22 mouse cellular contexts compared by ENCODE assay signal in the genomic region with DNA sequence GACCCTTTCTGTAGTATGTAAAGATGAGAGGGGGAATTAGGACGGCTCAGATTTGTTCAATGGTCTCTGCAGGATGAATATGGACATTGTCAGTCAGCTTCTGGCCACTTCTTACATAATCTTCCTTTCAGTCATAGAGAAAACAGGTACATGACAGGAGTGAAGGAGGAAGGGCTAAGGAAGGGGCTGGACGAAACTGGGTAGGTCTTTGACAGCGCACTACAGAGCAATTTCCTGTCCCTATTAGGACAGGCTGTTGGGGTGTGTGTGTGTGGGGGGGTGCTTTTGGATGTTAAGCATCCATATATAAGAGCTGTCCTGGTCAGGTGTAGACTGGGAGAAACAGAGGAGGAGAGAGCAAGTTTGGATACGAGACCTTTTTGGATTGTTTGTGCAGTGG. TPM values are rescaled to one million over a fixed set of nuclear protein-coding genes. Genes with fewer than 3 reads are reported as not detected.
DNase-seq lines count a peak whose midpoint lies in the region; ATAC-seq lines count a peak whose summit lies in the region.
"Had no signal": no experiment of that assay in that cellular context is flagged by ENCODE, and none has a peak within 500 bp of the region (broad histone marks: within the 10 kb centered on the region; RNA-seq: fewer than 3 reads in every experiment).

No protein-coding gene starts in this region.

- peak; percentile 78 for ATAC-seq in megakaryocyte, adult 5-6 weeks (ENCODE audit: poor library complexity, severe bottlenecking)
- ATAC-seq: activated CD4-positive, CD25-positive, alpha-beta regulatory T cell, adult 4 months; CD4-positive, CD25-positive, alpha-beta regulatory T cell, adult 4 months; forebrain, embryonic 13.5 days; forebrain, embryonic 15.5 days; forebrain, postnatal 0 days; Patski had no signal

- DNase-seq in cerebellum, adult 9-10 months, result peak; percentile 13
- no peak for DNase-seq in cerebellum, postnatal 4 days (ENCODE audit: low spot score in 2 of 2)
- DNase-seq in heart, adult 9 months (ENCODE audit: low spot score in 2 of 2), result no peak
- DNase-seq in c-Kit-positive CD71-positive TER-119-positive erythroid progenitor cells, embryonic 14.5 days (ENCODE audit: low spot score), result no peak
- DNase-seq: adrenal gland, adult 8-10 months; adrenal gland, postnatal 14 days; adrenal gland, postnatal 36 days; B cell, adult 2 months; cerebellum, adult 11-12 months; cerebellum, adult 2 months; cerebellum, adult 9-11 months; cerebellum, postnatal 14 days; cerebellum, postnatal 36 days; forebrain, postnatal 0 days had no signal

RNA-seq across cellular contexts. Expression of a gene that starts 2.4 kb away (rescaled TPM):
- 116 and 125 TPM in 2 replicates for total RNA-seq in megakaryocyte, adult 5-6 weeks (2015)
- total RNA-seq in megakaryocyte, adult 5-6 weeks (2017), result 94.6 and 136 TPM in 2 replicates

RNA-seq across cellular contexts. Expression of a gene that starts 10.8 kb away (rescaled TPM):
- 34.2 and 47.8 TPM in 2 replicates for total RNA-seq in megakaryocyte, adult 5-6 weeks (2015)
- 69.4 and 73.9 TPM in 2 replicates for total RNA-seq in megakaryocyte, adult 5-6 weeks (2017)

RNA-seq across cellular contexts. Expression of a gene that starts 31.4 kb away (rescaled TPM):
- total RNA-seq in megakaryocyte, adult 5-6 weeks (2015), result 18.3 and 23.2 TPM in 2 replicates
- total RNA-seq in megakaryocyte, adult 5-6 weeks (2017), result 16.4 and 22.5 TPM in 2 replicates

RNA-seq across cellular contexts. Expression of a gene that starts 38.1 kb away (rescaled TPM):
- 51.9 and 56.6 TPM in 2 replicates for total RNA-seq in megakaryocyte, adult 5-6 weeks (2015)
- 46.1 and 47.8 TPM in 2 replicates for total RNA-seq in megakaryocyte, adult 5-6 weeks (2017)

RNA-seq across cellular contexts. Expression of a gene that starts 38.8 kb away (rescaled TPM):
- total RNA-seq in megakaryocyte, adult 5-6 weeks (2015), result 0.07 and 0.14 TPM in 2 replicates
- 0.07 TPM in 1 of 2 replicates, not detected in the other for total RNA-seq in megakaryocyte, adult 5-6 weeks (2017)
- total RNA-seq: adrenal gland, adult 18-20 months; adrenal gland, adult 8-10 months; adrenal gland, postnatal 14 days; adrenal gland, postnatal 36 days; CH12.LX; forebrain, postnatal 0 days had no signal
